Mouse (Mus musculus): Measurements from ENCODE around the gene Nid1. TPM values are rescaled to one million over a fixed set of nuclear protein-coding genes. Genes with fewer than 3 reads are reported as not detected.
"Not testable (repeated sequence)": the region's sequence is repeated elsewhere in the genome, so short reads cannot be mapped to it uniquely, and the experiment has no call there.

Gene Nid1
- polyA plus RNA-seq, 1 experiment from 2014 or later = 46.8 TPM

DNA sequence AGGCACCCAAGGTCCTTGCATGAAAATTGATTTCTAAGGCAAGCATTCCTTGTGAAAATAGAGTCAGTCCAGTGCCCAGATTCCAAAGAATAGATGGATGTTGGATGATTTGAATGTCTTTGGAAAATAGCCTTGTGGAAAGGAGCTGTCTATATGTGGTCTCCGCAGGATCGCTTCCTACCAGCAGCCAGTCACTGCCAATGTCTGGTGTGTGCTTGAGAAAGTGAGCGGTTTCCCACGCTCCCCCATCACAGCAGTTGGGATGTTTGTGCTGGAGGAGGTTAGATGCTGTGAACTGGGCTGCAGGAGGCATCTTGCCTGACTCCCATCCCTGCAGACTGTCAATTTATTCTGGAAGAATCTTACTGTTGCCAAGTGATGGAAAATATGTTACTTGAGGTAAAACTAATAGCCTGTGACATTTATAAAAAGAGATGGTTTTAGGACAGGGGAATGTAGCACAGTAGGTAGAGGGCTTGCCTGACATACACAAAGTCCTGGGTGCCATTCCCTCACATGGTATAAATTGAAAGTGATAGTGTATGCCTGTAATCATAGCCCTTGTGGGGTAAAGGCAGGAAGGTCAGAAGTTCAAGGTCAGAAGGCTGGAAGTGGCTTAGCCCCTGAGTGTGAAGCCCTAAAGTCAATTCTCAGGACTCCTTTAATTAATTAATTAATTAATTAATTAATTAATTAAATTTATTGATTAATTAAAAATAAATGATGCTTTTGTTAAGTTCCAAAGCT is 24.3 kb downstream of the Nid1 start:
- DNase-seq (ENCODE audit: low spot score) = no peak
- 90% methylated on average over 4 of the region's 4 CpGs for WGBS

DNA sequence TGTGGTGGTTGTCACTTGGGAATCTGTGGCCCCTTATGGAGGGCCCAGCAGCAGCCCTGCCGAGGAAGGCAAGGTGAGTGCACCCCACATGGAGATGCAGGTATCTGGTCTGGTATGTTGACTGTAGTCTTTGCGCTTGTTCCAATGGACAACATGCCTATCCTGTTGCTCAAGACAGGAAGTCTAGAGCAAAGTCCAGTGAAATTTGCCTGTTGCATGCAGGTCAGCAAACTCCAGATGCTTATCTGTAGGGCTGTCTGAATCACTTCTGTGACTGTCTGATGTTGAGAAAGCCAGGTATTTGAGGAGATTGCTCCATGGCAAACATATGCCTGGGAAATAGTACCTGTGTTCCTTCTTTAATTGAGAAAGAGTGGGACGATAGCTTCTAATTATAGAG is 26.6 kb downstream of the Nid1 start:
- Histone ChIP-seq H3K36me3 (peaks cover 19% of the 10 kb centered on the region), H3K4me1 (no peaks in the 10 kb centered on the region), H3K27me3 (ENCODE audit: low read depth, poor library complexity, severe bottlenecking) (no peaks in the 10 kb centered on the region), H3K9me3 (replicated peaks) (no peaks in the 10 kb centered on the region), H3K27ac (no peak overlapping the region), H3K4me3 (no peak overlapping the region)
- 97% methylated on average over 3 of the region's 3 CpGs for WGBS
- no peak for DNase-seq (ENCODE audit: low spot score)

More for the DNA sequence above, 24.3 kb downstream of the Nid1 start:
- Histone ChIP-seq H3K27ac (no peak overlapping the region), H3K36me3 (0 out of 2 replicates have a peak, but pooled peaks cover 10% of the 10 kb centered on the region), H3K4me3 (no peak overlapping the region), H3K4me1 (peaks cover 8% of the 10 kb centered on the region), H3K9me3 (replicated peaks) (no peaks in the 10 kb centered on the region), H3K27me3 (ENCODE audit: low read depth, poor library complexity, severe bottlenecking) (no peaks in the 10 kb centered on the region)

DNA sequence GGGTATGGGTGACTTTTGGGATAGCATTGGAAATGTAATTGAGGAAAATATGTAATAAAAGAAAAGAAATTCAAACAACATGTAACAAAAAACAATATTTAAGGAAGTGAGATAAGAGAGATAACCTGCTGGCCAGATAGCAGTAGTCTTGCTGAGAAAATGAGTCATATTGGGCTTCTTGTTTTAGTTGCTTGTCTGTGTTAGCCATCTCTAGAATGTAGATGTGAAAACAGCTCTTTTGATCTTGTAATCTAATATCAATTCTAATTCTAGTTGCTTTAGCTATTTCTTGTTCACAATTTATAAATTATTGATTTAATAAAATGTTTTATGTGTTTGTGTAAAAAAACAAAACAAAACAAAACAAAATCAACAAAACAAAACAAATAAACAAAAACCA is 29.9 kb downstream of the Nid1 start:
- not testable (repeated sequence) for DNase-seq (ENCODE audit: low spot score); H3K4me3 ChIP-seq; H3K9me3 ChIP-seq (replicated peaks); H3K4me1 ChIP-seq; H3K27me3 ChIP-seq (ENCODE audit: low read depth, poor library complexity, severe bottlenecking); H3K27ac ChIP-seq
- H3K36me3 ChIP-seq = peaks cover 22% of the 10 kb centered on the region

DNA sequence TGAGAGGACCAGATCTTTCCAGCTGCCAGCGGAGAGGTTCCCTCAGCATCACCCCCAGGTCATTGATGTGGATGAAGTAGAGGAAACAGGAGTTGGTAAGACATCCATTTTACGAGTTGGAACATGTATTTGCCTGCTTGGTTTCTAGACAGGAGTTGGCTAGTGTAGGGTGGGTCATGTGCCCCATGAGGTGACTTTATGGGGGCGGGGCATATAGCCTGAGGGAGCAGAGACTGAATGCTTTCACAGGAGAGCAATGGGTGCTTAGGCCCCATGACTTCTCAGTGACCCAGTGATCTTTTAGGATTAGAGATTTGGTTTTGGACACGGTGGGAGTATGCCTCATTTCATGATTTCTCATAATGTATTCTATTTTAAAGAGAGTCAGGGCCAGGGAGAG is 31.2 kb downstream of the Nid1 start:
- Histone ChIP-seq H3K36me3 (peaks cover 32% of the 10 kb centered on the region), H3K9me3 (replicated peaks) (no peaks in the 10 kb centered on the region), H3K27me3 (ENCODE audit: low read depth, poor library complexity, severe bottlenecking) (no peaks in the 10 kb centered on the region), H3K4me3 (no peak overlapping the region), H3K4me1 (0 out of 2 replicates have a peak, but pooled peaks cover 3% of the 10 kb centered on the region), H3K27ac (no peak overlapping the region)
- 88% methylated on average over 4 of the region's 4 CpGs for WGBS
- DNase-seq (ENCODE audit: low spot score) = no peak

DNA sequence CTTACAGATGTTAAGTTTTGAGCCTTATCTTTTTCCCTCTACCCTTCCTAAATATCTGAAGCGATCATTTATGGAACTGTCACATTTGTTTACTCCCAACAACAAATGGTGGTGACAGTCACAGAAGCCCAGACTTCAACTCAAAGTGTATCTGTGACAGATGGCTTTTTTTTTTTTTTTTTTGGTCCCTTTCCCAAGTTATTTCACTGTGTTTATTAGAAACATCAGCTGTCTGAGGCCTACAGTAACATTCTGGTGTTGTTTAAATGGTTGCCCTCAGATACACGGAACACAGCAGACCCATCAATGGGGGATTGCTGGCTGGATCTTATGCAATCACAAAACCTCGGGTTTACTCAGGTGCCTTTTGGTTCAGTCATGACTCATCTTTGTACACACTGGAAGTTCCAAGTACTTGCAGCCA is 34.0 kb downstream of the Nid1 start:
- H3K9me3 ChIP-seq (replicated peaks) = no peaks in the 10 kb centered on the region
- 0 out of 2 replicates have a peak, but pooled peaks cover 5% of the 10 kb centered on the region for H3K4me1 ChIP-seq
- H3K27me3 ChIP-seq (ENCODE audit: low read depth, poor library complexity, severe bottlenecking) = no peaks in the 10 kb centered on the region
- 85% methylated on average over 3 of the region's 3 CpGs for WGBS
- DNase-seq (ENCODE audit: low spot score) = no peak
- H3K36me3 ChIP-seq = peaks cover 30% of the 10 kb centered on the region
- no peak overlapping the region for H3K4me3 ChIP-seq
- H3K27ac ChIP-seq = no peak overlapping the region

DNA sequence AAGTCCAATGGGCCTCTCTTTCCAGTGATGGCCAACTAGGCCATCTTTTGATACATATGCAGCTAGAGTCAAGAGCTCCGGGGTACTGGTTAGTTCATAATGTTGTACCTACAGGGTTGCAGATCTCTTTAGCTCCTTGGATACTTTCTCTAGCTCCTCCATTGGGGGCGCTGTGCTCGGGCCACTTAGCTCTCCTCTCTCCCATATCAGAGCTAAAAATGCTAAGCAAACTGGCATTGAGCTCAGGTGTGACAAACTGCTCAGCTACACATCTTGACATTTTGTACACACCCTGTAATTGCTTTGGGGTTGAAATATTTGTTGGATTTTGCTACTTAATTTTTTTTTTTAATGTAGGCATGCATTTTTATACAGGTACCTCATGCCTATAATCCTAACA is 37.1 kb downstream of the Nid1 start:
- H3K4me3 ChIP-seq; H3K4me1 ChIP-seq; DNase-seq (ENCODE audit: low spot score); H3K27me3 ChIP-seq (ENCODE audit: low read depth, poor library complexity, severe bottlenecking); H3K27ac ChIP-seq; H3K9me3 ChIP-seq (replicated peaks): not testable (repeated sequence)
- WGBS = 67% methylated on average over 3 of the region's 3 CpGs
- H3K36me3 ChIP-seq = peaks cover 40% of the 10 kb centered on the region

DNA sequence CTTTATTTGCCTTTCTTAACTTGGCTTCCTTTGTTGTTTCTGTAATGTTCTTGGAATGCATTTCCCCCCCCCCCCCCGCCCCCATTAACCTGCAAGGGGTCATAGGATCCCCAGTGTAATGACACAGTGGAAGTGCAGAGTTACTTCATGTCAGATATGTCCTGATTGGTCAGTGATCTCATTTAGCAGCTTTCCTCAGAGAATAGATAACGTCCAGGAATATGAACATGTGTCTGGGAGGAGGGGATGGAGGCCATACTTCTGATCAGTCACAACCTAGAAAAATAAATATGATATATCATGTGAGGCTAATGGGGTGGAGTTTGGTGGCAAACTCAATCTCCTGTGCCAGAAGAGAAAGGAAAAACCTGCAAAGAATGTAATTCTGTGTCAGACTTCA is 37.6 kb downstream of the Nid1 start:
- Histone ChIP-seq H3K27me3 (ENCODE audit: low read depth, poor library complexity, severe bottlenecking) (no peaks in the 10 kb centered on the region), H3K27ac (no peak overlapping the region), H3K4me1 (peaks cover 14% of the 10 kb centered on the region; the same call in 1 of the 2 replicates), H3K9me3 (replicated peaks) (no peaks in the 10 kb centered on the region), H3K36me3 (peaks cover 40% of the 10 kb centered on the region), H3K4me3 (no peak overlapping the region)
- 50% methylated on average over 2 of the region's 2 CpGs for WGBS
- DNase-seq (ENCODE audit: low spot score) = no peak

DNA sequence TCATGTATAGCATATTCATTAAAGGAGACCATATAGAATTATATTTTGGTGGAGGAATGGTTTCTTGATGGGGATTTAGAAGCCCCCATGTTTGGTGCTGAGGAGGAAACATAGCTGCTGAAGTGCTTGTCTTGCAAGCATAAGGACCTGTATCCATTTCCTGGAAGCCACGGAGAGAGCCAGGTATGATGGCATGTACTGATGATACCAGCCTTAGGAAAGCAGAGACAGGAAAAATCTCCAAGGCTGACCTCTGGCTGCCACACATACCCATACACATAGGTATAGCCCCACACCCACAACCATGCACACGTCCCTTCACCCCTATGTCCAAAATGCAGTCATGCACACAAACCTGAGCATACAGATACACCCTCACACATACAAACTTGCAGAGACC is 39.2 kb downstream of the Nid1 start:
- no peak overlapping the region for H3K27ac ChIP-seq
- no peak for DNase-seq (ENCODE audit: low spot score)
- WGBS = 91% methylated on average over 2 of the region's 2 CpGs

DNA sequence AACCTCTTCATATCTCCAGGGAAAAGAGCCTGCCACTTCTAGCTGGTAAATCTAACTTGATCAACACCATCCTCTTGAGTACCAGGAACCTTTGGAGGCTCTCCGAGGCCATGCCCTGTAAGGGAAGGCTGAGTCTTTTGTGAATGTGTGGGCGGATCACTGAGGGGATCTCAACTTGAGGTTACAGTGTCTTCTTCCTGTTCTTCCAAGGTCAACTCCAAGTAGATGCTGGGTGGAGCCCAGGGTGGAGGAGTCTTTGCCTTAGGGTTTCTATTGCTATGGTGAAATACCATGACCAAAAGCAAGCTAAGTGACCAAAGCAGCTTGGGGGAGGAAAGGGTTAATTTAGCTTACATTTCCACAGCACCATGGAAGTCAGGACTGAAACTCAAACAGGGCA is 39.7 kb downstream of the Nid1 start:
- no peak overlapping the region for H3K4me3 ChIP-seq
- DNase-seq (ENCODE audit: low spot score) = no peak

More for the DNA sequence above, 39.2 kb downstream of the Nid1 start:
- H3K4me3 ChIP-seq = no peak overlapping the region
- H3K4me1 ChIP-seq = peaks cover 15% of the 10 kb centered on the region; the same call in 1 of the 2 replicates
- H3K36me3 ChIP-seq = peaks cover 48% of the 10 kb centered on the region
- no peaks in the 10 kb centered on the region for H3K27me3 ChIP-seq (ENCODE audit: low read depth, poor library complexity, severe bottlenecking)
- H3K9me3 ChIP-seq (replicated peaks) = no peaks in the 10 kb centered on the region

DNA sequence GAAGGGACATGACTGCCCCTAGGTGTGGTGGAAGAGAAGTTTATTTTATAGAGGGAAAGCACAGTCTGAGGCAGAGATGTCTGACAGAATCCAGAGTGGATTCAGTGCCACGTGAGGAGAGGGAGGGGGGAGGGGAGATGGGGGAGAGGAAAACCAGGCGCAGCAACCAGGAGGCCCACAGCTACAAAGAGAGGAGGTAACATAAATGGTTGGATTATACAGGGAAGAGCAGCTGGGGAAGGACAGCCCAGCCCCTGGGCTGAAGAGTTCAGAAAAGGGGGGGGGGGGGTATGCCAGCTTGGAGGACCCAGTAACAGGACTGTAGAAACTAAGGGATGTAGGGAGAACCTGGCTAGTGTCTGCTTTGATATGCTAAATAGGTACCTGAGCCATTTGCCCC is 42.6 kb downstream of the Nid1 start:
- Histone ChIP-seq H3K27ac (no peak overlapping the region), H3K36me3 (peaks cover 64% of the 10 kb centered on the region), H3K9me3 (replicated peaks) (no peaks in the 10 kb centered on the region), H3K27me3 (ENCODE audit: low read depth, poor library complexity, severe bottlenecking) (no peaks in the 10 kb centered on the region), H3K4me3 (no peak overlapping the region), H3K4me1 (peaks cover 10% of the 10 kb centered on the region; the same call in 1 of the 2 replicates)
- no peak for DNase-seq (ENCODE audit: low spot score)
- 3% methylated on average over 2 of the region's 2 CpGs for WGBS

More for the DNA sequence above, 39.7 kb downstream of the Nid1 start:
- 98% methylated on average over 2 of the region's 2 CpGs for WGBS
- H3K27ac ChIP-seq = no peak overlapping the region
- peaks cover 53% of the 10 kb centered on the region for H3K36me3 ChIP-seq
- H3K27me3 ChIP-seq (ENCODE audit: low read depth, poor library complexity, severe bottlenecking) = no peaks in the 10 kb centered on the region
- no peaks in the 10 kb centered on the region for H3K9me3 ChIP-seq (replicated peaks)
- peaks cover 15% of the 10 kb centered on the region; the same call in 1 of the 2 replicates for H3K4me1 ChIP-seq

DNA sequence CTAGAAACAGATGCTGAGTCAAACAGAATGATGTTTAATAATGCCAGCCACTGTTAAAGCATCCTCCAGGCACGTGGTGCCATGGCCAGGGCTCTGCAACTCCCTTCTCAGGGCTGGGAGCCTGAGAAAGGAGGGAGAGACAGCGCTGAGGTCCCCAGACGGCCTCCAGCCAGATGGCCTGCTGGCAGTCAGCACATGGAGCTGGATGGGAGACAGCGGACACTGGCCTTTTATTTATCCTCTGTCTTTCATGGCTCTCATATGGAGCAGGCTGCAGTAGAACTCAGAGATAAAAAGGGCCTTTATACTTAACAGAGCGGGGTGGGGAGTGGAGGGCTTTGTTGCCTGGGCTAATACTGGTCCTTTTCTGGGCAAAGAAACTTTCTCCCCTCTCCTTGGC is 43.7 kb downstream of the Nid1 start:
- WGBS = 56% methylated on average over 5 of the region's 5 CpGs
- DNase-seq (ENCODE audit: low spot score) = no peak
- H3K27me3 ChIP-seq (ENCODE audit: low read depth, poor library complexity, severe bottlenecking) = no peaks in the 10 kb centered on the region
- peaks cover 10% of the 10 kb centered on the region; the same call in 1 of the 2 replicates for H3K4me1 ChIP-seq
- H3K36me3 ChIP-seq = peaks cover 64% of the 10 kb centered on the region
- no peak overlapping the region for H3K4me3 ChIP-seq
- H3K9me3 ChIP-seq (replicated peaks) = no peaks in the 10 kb centered on the region
- peak overlapping the region; percentile 34 for H3K27ac ChIP-seq

DNA sequence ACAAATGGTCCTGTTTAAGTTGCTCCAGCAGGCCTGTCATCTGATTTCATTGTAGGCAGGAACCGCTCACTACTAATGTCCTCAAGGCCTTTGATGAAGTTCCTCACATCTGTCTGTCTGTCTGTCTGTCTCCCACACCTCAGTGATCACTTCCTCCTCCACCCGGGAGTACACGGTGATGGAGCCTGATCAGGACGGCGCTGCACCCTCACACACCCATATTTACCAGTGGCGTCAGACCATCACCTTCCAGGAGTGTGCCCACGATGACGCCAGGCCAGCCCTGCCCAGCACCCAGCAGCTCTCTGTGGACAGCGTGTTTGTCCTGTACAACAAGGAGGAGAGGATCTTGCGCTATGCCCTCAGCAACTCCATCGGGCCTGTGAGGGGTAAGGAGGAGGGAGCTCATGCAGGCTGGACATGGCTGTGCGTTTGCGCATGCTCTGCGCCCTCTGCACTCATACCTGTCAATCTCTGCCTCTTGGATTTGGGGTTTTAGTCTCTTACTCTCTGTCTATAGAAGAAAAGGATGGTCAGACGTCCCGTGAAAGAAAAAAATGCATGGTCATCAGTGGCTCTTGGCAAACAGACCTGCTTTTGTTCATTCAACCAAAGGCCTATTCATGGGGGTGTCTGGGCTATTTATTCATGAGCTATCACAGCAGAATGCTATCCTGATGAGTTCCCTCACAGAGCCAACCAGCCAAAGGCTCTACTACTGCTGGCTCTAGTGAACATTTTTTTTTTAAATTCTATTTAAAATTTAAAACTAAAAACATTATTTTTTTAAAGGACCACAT is 44.7 kb downstream of the Nid1 start:
- peaks cover 61% of the 10 kb centered on the region for H3K36me3 ChIP-seq
- peak overlapping the region; percentile 11; the same call in 1 of the 2 replicates for H3K27ac ChIP-seq
- H3K9me3 ChIP-seq (replicated peaks) = no peaks in the 10 kb centered on the region
- H3K27me3 ChIP-seq (ENCODE audit: low read depth, poor library complexity, severe bottlenecking) = no peaks in the 10 kb centered on the region
- no peak for DNase-seq (ENCODE audit: low spot score)
- 90% methylated on average over 16 of the region's 16 CpGs for WGBS
- H3K4me3 ChIP-seq = no peak overlapping the region
- peaks cover 10% of the 10 kb centered on the region; the same call in 1 of the 2 replicates for H3K4me1 ChIP-seq

DNA sequence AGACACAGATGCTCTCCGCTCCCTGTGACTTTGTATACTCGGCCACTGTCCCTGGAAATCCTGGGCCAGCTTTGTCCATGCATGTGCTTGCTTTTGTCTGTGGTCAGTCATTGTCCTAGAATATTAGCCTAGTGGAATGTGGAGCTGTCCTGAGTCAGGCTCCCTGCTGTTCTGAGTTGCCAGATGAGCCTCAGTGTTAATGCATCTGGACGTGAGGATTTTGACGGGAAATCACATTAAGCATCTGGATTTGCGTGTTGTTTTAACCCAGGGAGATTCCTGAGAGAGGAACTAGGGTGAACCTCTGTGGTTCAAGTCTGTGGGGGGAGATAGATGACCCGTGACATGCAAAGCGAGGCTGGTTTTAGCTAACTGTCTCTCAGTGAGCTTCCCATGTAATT is 47.0 kb downstream of the Nid1 start:
- Histone ChIP-seq H3K4me3 (no peak overlapping the region), H3K36me3 (peaks cover 65% of the 10 kb centered on the region), H3K9me3 (replicated peaks) (no peaks in the 10 kb centered on the region), H3K4me1 (peaks cover 7% of the 10 kb centered on the region; the same call in 1 of the 2 replicates), H3K27me3 (ENCODE audit: low read depth, poor library complexity, severe bottlenecking) (no peaks in the 10 kb centered on the region), H3K27ac (no peak overlapping the region)
- DNase-seq (ENCODE audit: low spot score) = no peak
- WGBS = 63% methylated on average over 7 of the region's 7 CpGs

Data from limb, embryonic 10.5 days (tissue).